Mouse (Mus musculus): ENCODE measurements around the gene Thrb. TPM values are rescaled to one million over a fixed set of nuclear protein-coding genes. Genes with fewer than 3 reads are reported as not detected.

Gene Thrb
- polyA plus RNA-seq, 1 experiment from 2014 or later = 1.3 TPM

GRCm38 (mm10) chr14:17850355-17850754 is 190.3 kb downstream of the Thrb start:
- Histone ChIP-seq H3K4me2 (replicated peaks) (no peak overlapping the region), H3K36me3 (no peaks in the 10 kb centered on the region), H3K27ac (replicated peaks) (no peak overlapping the region), H3K27me3 (no peaks in the 10 kb centered on the region), H3K4me1 (no peaks in the 10 kb centered on the region), H3K9ac (replicated peaks) (no peak overlapping the region), H3K4me3 (no peak overlapping the region), H3K9me3 (no peaks in the 10 kb centered on the region)
- ATAC-seq (ENCODE audit: low FRiP score, low read depth) = no peak
- 59% methylated on average over 4 of the region's 4 CpGs for WGBS

DNA sequence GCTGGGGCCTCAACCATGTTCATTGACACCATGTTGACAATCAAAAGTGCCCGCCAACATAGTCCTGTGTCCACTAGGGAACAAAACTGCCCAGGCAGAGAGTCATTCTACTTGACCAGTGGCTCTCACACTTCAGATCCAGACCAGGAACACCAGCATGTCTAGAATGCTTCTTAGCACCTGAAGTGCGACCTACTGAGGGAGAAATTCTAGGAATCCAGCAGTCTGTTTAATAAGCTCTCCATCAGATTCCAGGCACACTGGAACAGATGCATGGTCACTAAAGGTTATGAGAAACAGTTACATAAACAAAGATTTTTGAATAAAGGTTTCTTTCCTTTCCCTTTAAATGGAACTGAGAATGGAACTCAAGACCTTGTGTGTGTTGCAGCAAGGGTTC is 192.2 kb downstream of the Thrb start:
- Histone ChIP-seq H3K9ac (replicated peaks) (no peak overlapping the region), H3K4me2 (replicated peaks) (no peak overlapping the region), H3K4me1 (no peaks in the 10 kb centered on the region), H3K36me3 (no peaks in the 10 kb centered on the region), H3K27me3 (no peaks in the 10 kb centered on the region), H3K9me3 (no peaks in the 10 kb centered on the region), H3K27ac (replicated peaks) (no peak overlapping the region), H3K4me3 (no peak overlapping the region)
- no peak for ATAC-seq (ENCODE audit: low FRiP score, low read depth)
- WGBS = 83% methylated on average over 2 of the region's 2 CpGs

DNA sequence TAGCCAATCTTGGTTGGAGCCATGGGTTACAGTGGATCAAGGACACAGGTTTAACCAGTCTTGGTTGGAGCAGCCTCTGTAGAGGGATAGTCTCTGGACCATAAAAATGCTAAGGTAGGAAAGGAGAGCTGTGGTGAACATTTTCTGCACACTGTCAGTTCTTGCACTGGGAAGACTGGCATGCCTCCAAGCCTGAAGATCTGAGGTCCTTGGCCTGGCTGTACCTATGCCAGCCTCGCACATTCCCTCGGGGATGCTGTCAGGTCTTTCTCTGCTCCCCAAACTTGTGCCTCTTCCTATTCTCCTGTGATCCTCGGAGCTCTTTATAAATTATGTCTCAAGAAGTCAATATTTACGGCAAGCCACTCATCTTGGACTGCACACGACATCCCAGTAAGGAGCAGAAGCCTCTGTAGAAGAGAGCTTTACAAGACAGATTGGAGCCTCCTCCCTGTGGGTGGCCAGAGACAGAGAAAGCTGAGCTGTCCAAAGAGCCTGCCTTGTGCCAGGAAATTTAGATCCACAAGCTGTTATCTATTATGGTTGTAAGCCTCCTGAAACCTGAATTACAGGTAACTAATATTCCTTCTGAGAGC is 199.8 kb downstream of the Thrb start:
- 79% methylated on average over 5 of the region's 5 CpGs for WGBS
- H3K9ac ChIP-seq (replicated peaks) = no peak overlapping the region
- ATAC-seq (ENCODE audit: low FRiP score, low read depth) = no peak
- H3K9me3 ChIP-seq = no peaks in the 10 kb centered on the region
- H3K4me1 ChIP-seq = no peaks in the 10 kb centered on the region
- H3K36me3 ChIP-seq = no peaks in the 10 kb centered on the region
- H3K4me3 ChIP-seq = no peak overlapping the region
- H3K27ac ChIP-seq (replicated peaks) = no peak overlapping the region
- no peak overlapping the region for H3K4me2 ChIP-seq (replicated peaks)
- H3K27me3 ChIP-seq = no peaks in the 10 kb centered on the region

DNA sequence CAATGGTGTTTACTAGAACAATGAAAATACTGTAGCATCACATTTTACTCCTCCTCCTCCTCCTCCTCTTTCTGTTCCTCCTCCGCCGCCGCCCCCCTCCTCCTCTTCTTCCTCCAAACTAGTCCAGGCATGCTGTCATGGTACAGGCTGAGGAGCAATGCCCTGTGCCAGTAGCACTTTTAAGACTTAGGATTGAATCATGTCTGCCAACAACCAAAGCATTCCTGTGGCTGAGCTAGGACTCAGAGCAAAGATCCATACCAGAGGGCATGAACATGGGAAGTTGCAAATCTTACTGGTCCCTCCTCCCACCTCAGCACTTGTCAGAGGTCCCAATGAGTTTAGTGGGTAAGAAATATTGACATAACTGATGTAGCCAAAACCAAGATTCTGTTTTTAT is 202.6 kb downstream of the Thrb start:
- no peaks in the 10 kb centered on the region for H3K9me3 ChIP-seq
- H3K27me3 ChIP-seq = no peaks in the 10 kb centered on the region
- H3K27ac ChIP-seq (replicated peaks) = no peak overlapping the region
- 83% methylated on average over 3 of the region's 3 CpGs for WGBS
- H3K4me3 ChIP-seq = no peak overlapping the region
- ATAC-seq (ENCODE audit: low FRiP score, low read depth) = no peak
- H3K36me3 ChIP-seq = no peaks in the 10 kb centered on the region
- H3K4me2 ChIP-seq (replicated peaks) = no peak overlapping the region
- H3K4me1 ChIP-seq = no peaks in the 10 kb centered on the region
- H3K9ac ChIP-seq (replicated peaks) = no peak overlapping the region

DNA sequence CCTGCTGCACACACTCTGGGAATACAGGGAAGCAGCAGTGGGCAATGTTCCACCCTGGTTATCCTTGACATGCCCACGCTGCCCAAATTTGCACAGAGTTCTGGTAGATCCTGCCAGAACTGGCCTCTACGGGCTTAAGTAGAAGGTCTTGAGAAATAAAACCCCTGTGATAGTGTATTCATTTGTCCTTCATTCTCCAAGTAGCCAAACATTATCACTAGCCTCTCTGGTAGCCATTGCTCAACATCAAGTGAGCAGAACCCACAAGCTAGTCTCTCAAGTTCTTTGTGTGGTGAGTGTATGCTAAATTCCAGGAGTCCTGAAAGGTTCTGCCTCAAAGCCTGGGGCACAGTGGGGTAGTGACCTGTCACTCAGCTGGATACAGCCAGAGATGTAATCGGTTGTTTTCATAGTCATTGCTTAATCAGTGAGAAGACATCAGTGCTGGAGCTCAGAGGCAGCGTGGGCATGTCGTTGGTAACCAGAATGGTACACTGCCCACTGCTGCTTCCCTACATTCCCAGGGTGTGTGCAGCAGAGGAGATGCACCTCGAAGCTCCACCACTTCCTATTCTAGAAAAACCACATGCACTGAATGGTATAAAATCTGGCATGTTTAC is 203.8 kb downstream of the Thrb start:
- no peak overlapping the region for H3K4me3 ChIP-seq
- no peaks in the 10 kb centered on the region for H3K4me1 ChIP-seq
- H3K27ac ChIP-seq (replicated peaks) = no peak overlapping the region
- 69% methylated on average over 6 of the region's 6 CpGs for WGBS
- H3K36me3 ChIP-seq = no peaks in the 10 kb centered on the region
- no peak overlapping the region for H3K9ac ChIP-seq (replicated peaks)
- H3K27me3 ChIP-seq = no peaks in the 10 kb centered on the region
- H3K9me3 ChIP-seq = no peaks in the 10 kb centered on the region
- no peak for ATAC-seq (ENCODE audit: low FRiP score, low read depth)
- no peak overlapping the region for H3K4me2 ChIP-seq (replicated peaks)

- no peak overlapping the region for H3K9ac ChIP-seq (replicated peaks)
- H3K4me1 ChIP-seq = no peaks in the 10 kb centered on the region
- no peak overlapping the region for H3K27ac ChIP-seq (replicated peaks)
- H3K9me3 ChIP-seq = no peaks in the 10 kb centered on the region
- H3K4me3 ChIP-seq = no peak overlapping the region
- no peak overlapping the region for H3K4me2 ChIP-seq (replicated peaks)
- 85% methylated on average over 6 of the region's 6 CpGs for WGBS
- no peak for ATAC-seq (ENCODE audit: low FRiP score, low read depth)
- H3K36me3 ChIP-seq = no peaks in the 10 kb centered on the region
- H3K27me3 ChIP-seq = no peaks in the 10 kb centered on the region
Observed at GRCm38 (mm10) chr14:17868326-17868725, 208.3 kb downstream of the Thrb start.

DNA sequence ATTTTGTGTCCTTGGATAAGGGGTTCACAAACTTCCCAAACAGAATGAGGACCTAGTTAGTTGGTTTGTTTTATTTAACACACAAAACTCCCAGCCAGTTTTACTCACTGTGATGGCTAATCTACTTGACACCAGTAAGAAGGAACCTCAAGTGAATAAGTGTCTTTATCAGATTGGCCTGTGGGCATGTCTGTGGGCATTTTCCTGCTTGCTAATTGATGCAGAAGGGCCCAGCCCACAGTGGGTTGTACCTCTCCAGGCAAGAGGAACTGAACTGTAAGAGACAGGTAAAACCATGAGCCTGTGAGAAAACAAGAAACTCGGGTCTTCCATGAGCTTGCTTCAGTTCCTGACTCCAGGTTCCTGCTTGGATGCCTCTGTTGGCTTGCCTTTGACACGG is 215.9 kb downstream of the Thrb start:
- Histone ChIP-seq H3K36me3 (no peaks in the 10 kb centered on the region), H3K4me1 (no peaks in the 10 kb centered on the region), H3K9ac (replicated peaks) (no peak overlapping the region), H3K4me2 (replicated peaks) (no peak overlapping the region), H3K4me3 (no peak overlapping the region), H3K9me3 (no peaks in the 10 kb centered on the region), H3K27me3 (no peaks in the 10 kb centered on the region), H3K27ac (replicated peaks) (no peak overlapping the region)
- 71% methylated on average over 2 of the region's 2 CpGs for WGBS
- ATAC-seq (ENCODE audit: low FRiP score, low read depth) = no peak

GRCm38 (mm10) chr14:17879446-17879845 is 219.4 kb downstream of the Thrb start:
- Histone ChIP-seq H3K4me2 (replicated peaks) (no peak overlapping the region), H3K27ac (replicated peaks) (no peak overlapping the region), H3K4me3 (no peak overlapping the region), H3K4me1 (no peaks in the 10 kb centered on the region), H3K27me3 (no peaks in the 10 kb centered on the region), H3K9ac (replicated peaks) (no peak overlapping the region), H3K9me3 (no peaks in the 10 kb centered on the region), H3K36me3 (no peaks in the 10 kb centered on the region)
- 91% methylated on average over 5 of the region's 5 CpGs for WGBS
- ATAC-seq (ENCODE audit: low FRiP score, low read depth) = no peak

- no peak overlapping the region for H3K27ac ChIP-seq (replicated peaks)
- no peak overlapping the region for H3K4me3 ChIP-seq
- no peak overlapping the region for H3K9ac ChIP-seq (replicated peaks)
- no peaks in the 10 kb centered on the region for H3K4me1 ChIP-seq
- no peak overlapping the region for H3K4me2 ChIP-seq (replicated peaks)
- H3K27me3 ChIP-seq = no peaks in the 10 kb centered on the region
- H3K36me3 ChIP-seq = no peaks in the 10 kb centered on the region
- ATAC-seq (ENCODE audit: low FRiP score, low read depth) = no peak
- 80% methylated on average over 13 of the region's 13 CpGs for WGBS
- no peaks in the 10 kb centered on the region for H3K9me3 ChIP-seq
Observed at GRCm38 (mm10) chr14:17884884-17885283, 224.8 kb downstream of the Thrb start.

- Histone ChIP-seq H3K4me3 (no peak overlapping the region), H3K9me3 (no peaks in the 10 kb centered on the region), H3K9ac (replicated peaks) (no peak overlapping the region), H3K4me1 (no peaks in the 10 kb centered on the region), H3K36me3 (no peaks in the 10 kb centered on the region), H3K27ac (replicated peaks) (no peak overlapping the region), H3K27me3 (no peaks in the 10 kb centered on the region), H3K4me2 (replicated peaks) (no peak overlapping the region)
- WGBS = 83% methylated on average over 3 of the region's 3 CpGs
- no peak for ATAC-seq (ENCODE audit: low FRiP score, low read depth)
Observed at GRCm38 (mm10) chr14:17885320-17885719, 225.3 kb downstream of the Thrb start.

GRCm38 (mm10) chr14:17894791-17895190 is 234.7 kb downstream of the Thrb start:
- Histone ChIP-seq H3K27me3 (no peaks in the 10 kb centered on the region), H3K9me3 (no peaks in the 10 kb centered on the region), H3K4me3 (no peak overlapping the region), H3K27ac (replicated peaks) (no peak overlapping the region), H3K4me2 (replicated peaks) (no peak overlapping the region), H3K36me3 (no peaks in the 10 kb centered on the region), H3K9ac (replicated peaks) (no peak overlapping the region), H3K4me1 (no peaks in the 10 kb centered on the region)
- WGBS = 83% methylated on average over 1 of the region's 1 CpGs
- ATAC-seq (ENCODE audit: low FRiP score, low read depth) = no peak

DNA sequence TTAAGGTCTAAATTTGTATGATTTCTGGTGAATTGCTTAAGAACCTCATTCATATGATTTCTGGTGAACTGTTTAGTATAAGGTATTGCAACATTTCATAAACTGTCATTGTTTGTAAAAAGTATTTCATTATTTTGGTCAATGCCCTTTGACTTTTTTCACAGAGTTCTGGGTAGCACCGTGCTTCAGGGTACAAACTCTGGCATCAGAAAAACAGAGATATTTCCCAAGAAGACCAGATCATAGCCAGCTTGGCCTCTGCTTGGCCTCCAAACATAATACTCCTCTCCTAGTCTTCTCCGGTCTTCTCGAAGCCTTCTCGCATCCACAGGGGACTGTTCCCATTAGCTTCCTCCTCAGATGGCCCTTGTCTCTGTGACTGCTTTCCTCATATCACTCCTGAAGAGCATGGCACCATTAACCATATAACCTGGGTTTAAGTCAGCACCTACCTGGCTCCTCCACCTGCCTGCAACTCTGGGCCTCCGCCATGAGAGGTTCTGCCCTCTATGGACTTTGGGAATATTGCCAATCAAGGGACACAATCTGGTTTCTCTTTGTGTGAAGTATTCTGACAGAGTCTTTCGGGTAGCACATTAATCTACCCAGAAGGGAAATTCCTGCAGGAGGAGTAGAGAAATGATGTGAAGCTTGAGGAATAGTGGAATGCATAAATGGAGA is 239.8 kb downstream of the Thrb start:
- Histone ChIP-seq H3K27me3 (no peaks in the 10 kb centered on the region), H3K4me1 (no peaks in the 10 kb centered on the region), H3K4me3 (no peak overlapping the region), H3K9ac (replicated peaks) (no peak overlapping the region), H3K36me3 (no peaks in the 10 kb centered on the region), H3K4me2 (replicated peaks) (no peak overlapping the region), H3K9me3 (no peaks in the 10 kb centered on the region), H3K27ac (replicated peaks) (no peak overlapping the region)
- no peak for ATAC-seq (ENCODE audit: low FRiP score, low read depth)
- WGBS = 93% methylated on average over 6 of the region's 6 CpGs

Measured in midbrain, embryonic 12.5 days (tissue).